Mouse (Mus musculus) kidney, postnatal 4 days (tissue): ENCODE results near the gene Dusp12.

Experiments used
- DNase-seq, 2 experiments: peaks; one replicate each; pipeline ENCODE4 v3.0.0; 2021; ENCODE audit warnings: mixed read lengths in 2 of 2

Gene Dusp12

DNA sequence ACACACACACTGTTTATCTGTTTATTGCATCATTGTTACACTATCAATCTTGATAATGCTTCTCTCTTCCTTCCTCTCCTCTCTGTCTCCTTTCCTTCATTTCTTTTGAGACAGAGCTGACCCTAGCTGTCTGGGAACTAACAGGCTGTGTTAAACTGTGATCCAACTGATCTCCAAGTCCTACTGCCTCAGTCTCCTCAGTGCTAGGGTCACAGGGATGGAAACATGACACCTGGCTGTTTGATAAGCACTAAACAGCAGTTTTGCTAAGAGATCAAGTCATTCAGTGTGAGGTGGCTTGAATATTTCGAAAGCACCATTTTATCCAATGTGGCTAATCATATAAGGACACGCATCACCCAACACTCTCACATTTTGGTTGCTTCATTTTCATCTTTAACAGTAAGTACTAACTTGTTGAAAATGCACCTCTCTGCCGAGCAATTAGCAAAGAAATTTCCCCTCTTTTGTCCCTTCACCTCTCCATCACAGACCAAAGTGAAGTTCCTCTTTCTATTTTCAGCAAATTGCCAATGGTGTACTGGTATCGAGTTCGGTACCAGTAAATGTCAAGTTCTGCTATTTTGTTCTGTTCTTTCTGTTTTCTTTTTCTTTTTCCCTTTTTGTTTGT is 11.4 kb upstream of the Dusp12 start:
- no peak for DNase-seq

DNA sequence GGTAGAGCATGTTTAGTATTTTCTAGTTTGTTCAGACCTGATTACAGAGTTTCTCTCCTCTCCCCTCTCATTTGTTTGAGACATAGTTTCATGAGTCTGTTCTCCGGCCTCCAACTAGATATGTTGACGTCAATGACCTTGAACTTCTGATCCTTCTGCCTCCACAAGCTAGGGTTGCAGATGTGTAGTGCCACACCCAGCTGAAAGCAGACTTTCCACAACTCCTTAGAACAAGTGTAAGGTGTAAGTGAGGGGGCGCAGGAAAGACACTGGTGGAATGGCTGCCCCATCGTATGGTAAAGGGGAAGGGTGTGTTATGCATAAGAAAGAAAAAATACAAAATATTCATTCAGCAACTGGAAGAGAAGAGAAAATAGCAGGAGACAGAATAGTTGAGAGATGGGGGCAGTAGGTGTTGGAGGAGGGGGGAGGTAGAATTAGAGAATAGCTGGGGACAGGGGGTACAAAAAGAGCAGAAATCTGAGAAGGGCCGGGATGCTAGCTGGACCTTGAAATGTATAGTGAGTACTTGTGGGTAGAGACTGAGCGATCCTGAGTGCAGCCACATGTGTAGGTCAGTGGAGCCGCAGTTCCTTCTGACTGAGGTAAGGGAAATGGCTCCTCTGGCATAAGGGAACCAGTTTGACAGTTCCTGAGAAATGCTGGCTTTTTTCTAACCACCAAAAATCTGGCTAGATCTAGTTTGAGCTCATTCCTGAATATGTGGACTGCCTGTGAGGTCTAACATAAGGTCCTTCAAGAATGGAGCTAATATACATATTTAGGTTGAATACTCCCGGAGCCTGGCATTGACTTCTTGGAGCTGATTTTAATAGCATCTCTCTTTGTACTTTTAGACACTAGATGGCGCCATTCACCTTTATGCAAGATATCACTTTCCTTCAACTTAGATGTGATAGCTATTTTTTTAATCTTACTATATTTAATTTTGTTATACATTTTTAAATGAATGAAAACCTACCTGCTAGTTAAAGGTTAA is 9.6 kb upstream of the Dusp12 start:
- no peak for DNase-seq

DNA sequence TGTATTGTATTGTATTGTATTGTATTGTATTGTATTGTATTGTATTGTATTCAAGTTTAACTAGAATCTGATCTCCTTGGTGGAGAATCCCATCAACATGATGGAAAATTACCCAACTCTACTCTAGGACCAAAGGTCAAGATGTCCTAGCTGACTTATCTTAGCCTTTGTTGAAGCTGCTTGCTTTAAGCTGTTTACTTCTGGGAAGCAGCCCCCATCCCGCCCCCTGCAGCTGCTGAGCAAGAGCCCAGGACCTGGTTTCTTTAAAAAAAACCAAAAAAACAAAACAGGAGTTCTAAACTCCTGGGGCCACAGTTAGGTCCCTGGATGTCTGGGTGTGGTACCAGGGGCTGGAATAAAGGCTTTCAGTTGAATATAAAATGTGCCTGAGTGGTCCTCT is 6.9 kb upstream of the Dusp12 start:
- no peak for DNase-seq

DNA sequence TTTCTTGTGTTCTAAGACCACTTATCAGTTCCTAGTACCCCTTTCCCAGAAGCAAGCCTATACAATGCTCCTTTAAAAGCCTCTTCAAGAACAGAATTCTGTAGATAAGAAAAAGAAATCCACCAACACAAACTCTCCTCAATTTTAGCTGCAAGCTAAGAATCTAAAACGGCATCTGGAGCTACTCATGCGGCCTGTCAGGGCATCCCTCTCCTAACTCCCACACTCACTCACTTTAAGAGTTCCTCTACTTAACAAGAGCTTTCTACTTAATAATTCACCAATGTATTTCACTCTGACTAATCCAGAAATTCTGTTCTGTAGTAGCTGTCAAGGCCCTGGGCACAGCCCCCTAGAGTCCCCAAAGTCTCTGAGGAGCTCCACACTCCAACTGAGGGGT is 6.3 kb upstream of the Dusp12 start:
- peak; percentile 55 to 57 for DNase-seq

DNA sequence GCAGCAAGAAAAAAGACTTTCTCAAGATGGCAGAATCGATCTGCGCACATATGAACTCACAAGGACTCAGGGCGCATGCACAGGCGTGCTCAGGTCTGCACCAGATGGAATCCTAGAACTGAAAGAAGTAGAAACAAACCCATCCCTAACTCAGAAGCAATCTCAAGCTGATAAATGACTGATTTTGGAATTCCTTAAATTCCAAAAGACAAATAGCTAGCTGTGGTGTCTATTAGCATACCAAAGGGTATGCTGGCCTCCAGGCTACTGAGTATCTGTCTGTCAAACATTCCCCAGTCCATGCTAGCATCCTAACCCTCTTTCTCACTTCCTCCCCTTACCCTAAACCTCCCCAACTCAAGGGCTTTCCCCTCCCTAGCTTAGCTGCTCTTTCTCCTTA is 4.0 kb upstream of the Dusp12 start:
- DNase-seq: no peak

DNA sequence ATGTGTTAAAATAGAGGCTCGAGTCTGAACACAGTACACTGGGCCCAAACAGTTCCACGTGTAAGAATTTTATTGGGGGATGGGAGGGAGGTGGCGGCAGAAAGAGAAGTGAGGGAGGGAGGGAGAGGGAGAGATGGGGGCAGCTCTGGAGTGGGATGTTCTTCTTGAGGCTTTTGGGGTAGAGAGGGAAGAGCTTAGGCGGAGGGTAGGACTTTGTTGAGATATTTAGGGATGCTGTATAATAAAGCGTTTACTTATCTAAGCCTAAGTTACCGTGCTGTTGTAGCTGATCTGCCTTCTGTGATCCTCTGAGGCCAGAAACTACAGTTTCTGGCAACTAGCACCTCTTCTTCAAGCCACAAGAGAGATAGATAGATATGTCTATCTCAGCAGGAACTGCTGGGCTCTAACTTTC is 711 bp upstream of the Dusp12 start:
- no peak for DNase-seq

DNA sequence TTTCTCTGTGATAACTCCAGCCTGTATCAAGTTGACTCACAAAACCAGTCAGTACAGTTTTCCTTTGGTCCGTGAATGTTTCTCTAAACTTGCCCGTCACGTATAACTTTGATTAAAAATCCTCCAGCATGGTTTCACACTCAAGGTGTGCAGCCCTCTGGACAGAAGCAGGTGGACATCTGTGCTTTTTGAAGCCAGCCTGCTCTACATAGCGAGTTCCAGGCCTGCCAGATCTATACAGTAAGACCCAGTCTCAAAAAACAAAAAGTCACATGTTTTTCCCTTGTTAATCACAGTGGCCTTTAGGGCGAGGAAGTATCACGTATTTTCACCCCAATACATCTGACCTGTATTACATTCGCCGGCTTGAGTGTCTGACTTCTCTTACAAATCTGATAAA is 950 bp downstream of the Dusp12 start:
- DNase-seq: no peak

DNA sequence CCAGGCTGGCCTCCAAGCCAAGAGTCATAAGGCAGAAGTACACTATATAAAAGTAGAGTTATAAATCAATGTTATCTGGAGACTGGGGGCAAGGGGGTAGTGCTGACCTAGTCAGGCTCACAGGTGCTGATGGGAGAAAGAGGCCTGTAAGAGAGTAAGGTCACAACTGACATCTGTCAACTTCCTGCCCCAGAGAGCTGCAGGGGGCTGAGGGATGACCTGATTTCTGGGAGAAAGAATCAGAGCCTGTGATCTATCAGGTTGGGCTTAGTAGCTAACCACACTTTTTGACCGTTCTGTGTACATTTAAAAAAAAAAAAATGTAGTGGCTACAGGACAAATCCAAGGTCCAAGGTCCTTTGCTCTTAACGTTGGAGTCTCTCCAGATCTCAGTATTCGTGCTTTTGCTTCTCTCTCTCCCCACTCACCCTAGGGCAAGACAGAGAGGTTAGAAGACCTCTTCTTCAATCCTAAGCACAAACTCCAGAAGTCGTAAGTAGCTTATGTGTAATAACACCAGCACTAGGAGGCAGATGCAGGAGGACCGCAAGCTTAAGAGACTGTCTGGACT is 2.3 kb downstream of the Dusp12 start:
- DNase-seq: no peak

DNA sequence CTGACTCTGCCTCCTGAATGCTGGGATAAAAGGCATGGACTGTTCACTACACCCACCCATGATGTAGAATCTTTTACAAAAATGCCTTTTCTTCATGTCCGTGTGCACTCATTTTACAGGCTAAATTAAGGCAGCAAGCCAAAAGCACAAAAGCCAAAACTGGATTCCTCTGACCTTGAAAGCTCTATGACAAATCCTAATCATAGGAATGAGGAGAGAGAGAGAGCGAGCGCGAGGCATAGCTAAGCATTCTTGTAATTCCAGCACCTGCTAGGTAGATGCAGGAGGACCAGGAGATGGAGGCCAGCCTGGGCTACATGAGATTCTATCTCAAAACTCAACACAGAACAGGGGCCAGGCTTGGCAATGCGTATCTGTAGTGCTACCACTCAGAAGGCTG is 8.4 kb downstream of the Dusp12 start:
- DNase-seq: no peak

DNA sequence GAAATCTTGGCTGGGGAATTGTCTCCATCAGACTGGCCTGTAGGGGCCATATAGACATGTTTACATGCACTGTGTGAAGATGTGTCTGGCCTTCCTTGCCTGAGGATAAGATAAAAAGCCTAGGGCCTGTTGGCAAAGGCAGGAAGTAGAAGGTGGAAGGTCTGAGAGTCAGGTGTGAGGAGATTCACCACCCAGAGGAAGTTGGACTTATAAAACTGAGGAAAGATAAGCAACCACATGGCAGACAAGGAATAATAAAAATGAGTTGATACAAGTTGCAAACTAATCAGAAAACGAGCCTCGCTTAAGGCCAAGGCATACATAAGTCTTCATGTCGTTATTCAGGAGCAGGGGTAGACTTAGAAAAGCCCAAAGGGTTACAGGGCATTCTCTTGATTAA is 9.7 kb downstream of the Dusp12 start:
- no peak for DNase-seq

DNA sequence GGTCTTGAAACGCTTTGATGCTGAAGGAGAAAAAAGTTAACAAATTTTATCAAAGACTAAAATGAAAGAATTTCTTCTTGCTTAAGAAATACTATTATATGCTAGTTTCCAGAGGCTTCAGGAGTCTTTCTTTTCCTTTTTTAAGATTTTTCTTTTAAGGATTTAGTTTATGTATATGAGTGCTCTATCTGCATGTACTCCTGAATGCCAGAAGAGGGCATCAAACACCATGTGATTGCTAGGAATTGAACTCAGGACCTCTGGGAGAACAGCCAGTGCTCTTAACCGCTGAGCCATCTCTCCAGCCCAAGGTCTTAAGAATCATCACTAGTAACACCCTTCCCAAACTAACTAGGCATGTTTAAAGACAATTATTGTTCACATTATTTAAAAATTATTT is 13.4 kb downstream of the Dusp12 start:
- DNase-seq: no peak

DNA sequence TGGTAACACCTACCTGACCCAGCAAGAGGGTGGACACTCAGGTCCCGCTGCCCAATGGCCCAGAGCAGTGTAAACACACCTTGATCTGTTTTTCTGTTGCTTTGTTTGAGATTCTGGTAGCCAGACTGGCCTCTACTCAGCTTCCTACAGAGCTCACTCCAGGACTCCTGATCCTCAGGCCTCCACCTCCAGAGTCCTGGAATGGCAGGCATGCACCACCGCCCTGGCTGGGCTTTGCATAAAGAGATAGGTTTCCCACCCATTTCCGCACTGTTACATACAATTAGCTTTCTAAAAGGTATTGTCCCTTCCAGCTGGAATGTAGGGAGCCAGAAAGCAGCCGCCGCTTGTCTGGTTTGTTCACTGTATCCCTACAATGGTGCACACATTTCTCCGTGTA is 13.9 kb downstream of the Dusp12 start:
- no peak for DNase-seq

DNA sequence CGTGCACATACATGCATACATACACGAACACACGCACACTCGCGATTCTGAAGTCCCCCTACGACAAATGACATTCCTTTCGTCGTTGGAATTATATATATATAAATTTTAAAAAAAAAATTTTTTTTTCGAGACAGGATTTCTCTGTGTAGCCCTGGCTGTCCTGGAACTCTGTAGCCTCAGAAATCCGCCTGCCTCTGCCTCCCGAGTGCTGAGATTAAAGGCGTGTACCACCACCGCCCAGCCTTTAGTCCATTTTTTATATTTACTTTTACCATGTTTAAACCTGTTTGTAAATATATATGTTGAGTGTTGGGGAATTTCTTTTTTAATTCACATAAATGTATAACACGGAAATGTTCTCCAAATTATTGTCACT is 16.4 kb downstream of the Dusp12 start:
- no peak for DNase-seq

DNA sequence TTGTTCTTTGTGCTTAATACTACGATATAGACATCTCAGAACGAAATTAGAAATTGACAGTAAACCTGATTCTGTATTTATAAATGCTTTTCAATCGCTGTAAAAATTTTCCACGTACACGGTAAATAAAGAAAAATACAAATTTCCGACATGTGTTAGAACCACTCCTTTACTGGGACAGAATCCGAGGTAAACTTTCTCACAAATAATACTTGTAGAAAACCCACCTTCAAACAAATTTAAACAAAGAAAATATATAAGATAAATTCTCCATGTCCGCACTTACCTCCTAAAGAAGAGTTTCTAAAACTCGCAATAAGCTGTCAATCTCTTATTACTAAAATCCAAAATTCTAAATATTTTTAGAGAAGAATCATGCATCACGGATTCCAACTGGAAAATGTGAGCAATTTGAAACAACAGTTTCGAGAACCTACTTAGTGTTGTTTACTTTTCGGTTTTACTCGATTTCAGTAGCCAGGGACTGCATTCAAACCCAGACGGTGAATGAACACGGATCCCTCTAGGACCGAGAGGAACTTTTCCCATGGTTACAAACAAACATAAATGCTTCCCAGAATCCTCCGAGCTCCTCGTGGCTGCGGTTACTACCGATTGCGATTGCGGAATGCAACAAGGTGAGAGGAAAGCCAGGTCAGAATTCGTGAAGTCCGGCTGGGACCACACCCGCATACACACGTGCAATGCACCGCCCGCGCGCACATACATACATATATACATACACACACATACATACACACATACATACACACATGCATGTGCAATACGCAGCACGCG is 17.0 kb downstream of the Dusp12 start:
- DNase-seq: peak; percentile 64 to 75

DNA sequence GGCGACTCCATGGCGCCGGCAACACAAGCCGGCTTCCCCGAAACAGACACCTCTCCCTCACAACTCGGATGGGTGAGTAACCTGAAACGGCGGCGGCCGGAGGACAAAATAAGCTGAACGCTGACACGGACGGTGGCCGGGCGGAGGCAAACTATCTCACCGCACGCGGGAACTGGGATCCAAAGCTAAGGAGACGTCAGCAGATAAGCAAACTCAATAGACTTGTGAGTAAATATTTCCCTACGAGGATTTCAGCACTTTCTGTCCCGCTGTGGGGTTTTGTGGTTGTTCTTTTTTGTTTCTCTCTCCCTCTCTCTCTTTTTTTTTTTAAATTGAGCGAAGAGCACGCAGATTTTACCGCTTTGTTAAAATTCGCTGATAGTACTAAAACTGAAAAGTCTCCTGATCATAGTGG is 17.6 kb downstream of the Dusp12 start, which contains the start of gene Atf6:
Gene Atf6, minus strand, starts transcription at position 81 of the 415 bp plus-strand sequence.
- DNase-seq: peak; percentile 97

DNA sequence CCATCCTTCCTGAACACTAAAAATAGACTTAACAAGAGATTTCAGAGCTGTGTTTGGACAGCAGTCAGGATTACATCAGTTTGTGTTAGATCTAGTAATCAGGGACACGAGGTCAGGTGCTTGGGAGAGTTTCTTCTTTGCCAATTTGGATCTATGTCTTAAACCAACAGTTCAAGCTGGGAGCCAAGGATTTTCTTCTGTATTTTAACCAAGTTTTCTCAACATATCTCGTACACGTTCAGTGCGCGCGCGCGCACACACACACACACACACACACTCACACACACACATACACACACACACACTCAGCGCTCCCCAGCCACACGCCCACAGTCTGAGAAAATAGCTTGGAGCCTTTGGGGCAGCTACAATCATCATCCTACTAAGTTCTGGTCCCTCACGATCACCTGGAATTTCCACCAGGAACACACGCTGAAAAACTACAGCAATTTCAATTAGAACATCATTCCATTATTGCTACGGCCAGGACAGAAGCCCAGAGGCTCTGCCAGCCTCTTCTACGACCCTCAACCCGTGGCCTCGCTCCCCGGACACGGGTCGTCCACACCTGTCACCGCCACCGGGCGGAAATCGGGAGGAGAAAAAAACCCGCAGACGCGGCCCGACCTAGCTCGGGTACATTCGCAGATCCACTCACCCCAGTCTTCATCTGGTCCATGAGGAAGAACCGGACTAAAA is 18.2 kb downstream of the Dusp12 start:
- DNase-seq: peak in 1 of 2 experiments; percentile 20

DNA sequence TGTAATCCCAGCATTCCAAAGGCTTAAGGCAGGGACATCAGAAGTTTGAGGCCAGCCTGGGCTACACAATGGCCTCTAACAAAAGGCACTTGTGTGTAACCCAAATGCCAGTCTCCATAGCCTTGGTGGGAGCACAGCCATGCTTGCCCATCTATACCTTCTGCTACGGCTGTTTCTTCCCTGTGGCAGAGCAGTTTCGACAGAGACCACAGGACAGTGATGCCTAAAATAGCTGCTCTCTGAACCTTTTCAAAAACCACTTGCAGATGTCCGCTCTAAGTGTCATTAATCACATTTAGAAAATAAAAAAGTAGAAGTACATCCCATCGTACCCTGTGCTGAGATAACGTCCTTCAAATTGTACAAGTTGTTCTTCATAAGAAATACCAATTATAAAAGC is 19.9 kb downstream of the Dusp12 start:
- DNase-seq: no peak

DNA sequence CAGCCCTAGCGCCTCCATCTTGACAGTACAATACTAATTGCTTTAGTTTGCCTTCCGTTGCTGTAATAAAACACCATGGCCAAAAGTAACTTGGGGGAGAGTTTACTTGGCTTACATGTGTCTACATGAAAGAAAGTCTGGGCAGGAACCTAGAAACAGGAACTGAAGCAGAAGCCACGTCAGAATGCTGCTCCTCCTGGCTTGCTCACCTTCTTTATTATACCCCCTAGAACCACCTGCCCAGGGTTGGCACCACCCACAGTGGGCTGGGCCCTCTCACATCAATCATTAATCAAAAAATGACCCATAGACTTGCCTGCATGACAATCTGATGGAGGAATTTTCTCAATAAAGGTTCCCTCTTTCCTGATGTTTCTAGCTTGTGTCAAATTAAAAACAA is 20.6 kb downstream of the Dusp12 start:
- DNase-seq: no peak

DNA sequence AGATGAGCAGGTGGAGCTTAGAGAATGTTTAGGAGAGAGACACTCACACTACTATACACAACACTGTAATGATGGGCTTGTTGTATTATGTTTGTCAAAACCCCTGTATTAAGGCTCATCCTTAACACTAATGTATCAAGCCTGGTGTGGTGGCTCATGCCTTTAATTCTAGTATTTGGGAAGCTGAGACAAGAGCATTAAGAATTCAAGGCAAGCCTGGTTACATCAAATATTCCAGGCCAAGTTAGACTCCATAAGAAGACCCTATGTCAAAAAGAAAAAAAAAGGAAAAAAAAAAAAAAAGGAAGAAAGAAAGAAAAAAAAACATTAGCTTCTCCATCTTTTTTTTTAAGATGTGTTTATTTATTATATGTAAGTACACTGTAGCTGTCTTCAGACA is 21.1 kb downstream of the Dusp12 start:
- no peak for DNase-seq

DNA sequence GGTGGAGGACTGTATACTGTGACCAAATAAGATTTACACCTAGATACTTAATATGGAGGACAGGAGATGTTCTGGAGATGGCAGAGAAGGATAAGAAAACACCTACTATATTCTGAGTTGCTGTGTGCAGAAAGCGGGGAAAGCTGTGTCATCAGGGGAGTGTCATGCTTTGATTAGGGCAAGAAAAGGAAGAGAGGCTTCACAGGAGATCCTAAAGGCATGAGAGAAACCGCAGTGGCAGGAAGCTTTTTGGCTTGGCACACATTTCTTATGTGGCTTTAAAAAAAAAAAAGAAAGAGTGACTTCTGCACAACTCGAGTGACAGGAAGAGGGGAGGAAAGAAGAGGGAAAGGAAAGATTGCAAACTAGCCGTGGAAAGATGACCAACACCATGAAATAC is 22.3 kb downstream of the Dusp12 start:
- no peak for DNase-seq

DNA sequence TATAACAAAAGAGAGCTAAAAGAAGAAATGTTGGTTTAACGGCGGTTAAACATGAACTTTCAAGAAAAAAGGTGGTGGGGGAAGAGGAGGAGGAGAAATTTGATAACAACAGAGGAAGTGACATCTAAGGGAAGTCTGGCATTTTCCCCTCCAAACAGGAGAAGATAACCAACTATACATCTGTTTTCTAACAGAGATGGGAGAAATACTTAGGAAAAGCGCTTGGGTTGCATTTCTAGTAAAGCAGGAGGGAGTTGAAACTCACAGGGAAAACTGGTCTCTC is 23.0 kb downstream of the Dusp12 start:
- DNase-seq: no peak

DNA sequence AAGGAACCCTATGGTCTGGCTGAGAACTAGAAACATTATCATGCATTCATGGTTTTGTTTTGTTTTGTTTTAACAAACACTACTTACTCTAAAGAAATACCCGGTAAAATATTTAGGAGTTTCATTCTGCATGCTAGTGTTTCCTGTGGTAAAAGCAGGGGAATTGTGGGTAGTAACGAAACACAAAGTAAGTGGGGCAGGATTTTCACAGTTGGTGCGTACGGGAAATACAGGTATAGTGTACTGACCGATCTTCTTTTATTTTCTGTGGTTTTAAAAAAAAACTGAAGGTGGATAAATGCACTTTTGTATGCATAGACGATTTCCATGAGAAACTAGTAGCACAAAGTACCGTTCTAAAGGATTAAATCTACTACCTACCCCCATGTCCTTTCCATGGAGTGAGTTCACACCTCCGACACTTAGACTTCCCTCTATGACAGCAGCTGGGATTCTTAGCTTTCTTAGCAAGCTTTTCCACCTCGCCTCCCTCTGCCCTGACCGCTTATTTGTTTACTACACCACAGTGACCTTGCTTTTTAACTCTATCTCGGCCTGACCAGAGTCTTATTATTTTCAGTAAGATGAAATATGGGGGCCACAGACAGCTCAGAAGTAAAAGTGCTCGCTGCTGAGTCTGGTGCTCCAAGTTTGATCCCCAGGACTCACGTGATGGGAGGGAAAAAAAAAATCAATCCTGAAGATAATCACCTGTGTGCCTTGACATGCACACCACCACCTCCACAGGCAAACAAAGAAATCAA is 23.5 kb downstream of the Dusp12 start:
- no peak for DNase-seq
